Mouse (Mus musculus): ENCODE measurements around the gene Hspa12b. TPM values are rescaled to one million over a fixed set of nuclear protein-coding genes. Genes with fewer than 3 reads are reported as not detected.

Gene Hspa12b
- total RNA-seq, 2 experiments from 2014 or later: 7.7 to 12.3 TPM

DNA sequence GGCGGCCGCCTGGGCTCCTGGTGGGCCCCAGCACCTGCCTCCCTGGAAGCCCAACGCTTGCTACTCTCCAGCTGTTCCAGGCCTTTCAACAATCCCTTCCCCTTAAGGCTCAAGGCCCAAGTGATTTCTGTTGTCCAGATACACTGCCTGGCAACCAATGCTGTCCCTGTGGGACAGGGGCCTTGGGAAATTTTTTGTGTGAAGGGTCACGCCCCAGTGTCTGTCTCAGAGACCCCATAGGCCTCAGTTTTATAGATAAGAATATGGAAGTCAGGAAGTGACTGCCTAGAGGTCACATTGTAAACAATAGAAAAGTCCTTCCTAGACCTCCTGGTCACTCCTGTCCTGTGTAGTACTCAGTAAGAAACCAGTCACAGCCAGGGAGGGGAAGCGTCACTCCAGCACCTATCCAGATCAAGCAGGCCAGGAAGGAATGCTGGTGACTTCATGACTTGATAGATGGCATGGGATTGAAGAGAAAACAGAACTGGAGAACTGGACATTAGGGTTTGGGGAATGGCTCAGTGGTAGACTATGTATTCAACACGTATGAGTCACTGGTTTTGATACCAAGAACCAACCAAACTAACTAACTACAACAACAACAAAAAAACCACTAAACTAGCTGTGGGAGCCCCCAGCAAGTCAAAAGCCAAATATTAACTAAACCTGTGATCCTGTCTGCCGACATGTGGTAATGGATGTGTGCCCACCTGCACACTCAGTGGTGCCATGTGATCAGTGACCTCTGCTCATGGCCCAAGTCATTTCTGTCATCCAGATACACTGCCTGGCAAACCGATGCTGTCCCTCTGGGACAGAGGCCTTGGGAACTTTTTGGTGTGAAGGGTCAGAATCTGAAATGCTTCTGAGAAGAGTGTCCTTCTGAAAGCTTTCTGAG is 21.5 kb downstream of the Hspa12b start:
- DNase-seq: no peak

DNA sequence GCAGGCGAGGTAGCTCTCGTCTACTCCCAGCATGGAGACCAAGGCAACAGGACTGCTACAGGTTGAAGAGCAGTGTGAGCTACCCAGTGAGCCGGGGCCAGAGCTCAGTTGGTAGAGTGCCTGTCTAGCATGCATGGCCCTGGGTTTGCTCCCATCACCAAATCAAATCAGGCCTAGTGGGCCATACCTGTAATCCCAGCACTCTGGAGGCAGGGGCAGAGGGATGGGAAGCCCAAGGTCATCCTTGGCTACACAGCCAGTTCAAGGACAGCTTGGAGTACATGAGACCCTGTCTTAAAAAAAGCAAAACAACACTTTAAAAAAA is 22.1 kb downstream of the Hspa12b start:
- no peak for DNase-seq

DNA sequence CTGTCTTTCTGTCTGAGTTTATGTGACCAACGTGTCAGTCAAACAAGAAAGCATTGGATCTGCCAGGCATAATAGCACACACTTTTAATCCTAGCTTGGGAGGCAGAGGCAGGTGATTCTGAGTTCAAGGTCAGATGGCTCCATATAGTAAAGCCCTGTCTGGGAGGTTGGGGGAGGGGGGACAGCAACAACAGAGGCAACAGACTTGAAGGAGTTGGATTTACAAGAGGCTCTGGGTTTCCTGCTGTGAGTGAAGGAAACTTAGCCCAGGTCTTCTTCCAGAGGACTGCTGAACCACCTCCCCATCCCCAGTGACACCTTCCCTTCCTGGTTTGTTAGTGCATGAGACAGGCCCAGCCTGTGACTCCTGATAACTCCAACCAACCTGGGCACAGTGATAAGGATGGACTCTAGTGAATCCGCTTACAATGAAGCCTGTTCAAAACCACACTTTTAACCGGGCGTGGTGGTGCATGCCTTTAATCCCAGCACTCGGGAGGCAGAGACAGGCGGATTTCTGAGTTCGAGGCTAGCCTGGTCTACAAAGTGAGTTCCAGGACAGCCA is 25.2 kb downstream of the Hspa12b start:
- DNase-seq: no peak

DNA sequence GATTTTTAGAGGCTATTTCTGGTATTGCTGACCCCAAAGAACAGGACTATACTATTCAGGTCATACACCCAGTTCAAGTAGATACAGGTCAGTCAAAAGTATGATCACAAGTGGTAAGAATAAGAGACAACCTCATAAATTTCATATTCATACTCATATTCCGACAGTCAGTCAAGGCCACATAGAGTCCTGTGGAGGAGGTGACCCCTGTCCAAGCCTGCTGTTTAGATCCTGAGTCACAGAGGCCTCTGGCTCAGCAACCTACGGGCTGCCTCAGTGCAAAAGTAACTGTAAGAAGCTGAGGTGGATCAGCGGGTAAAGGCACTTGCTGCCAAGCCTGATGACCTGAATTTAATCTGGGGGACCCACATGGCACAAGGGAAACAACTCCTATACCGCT is 27.0 kb downstream of the Hspa12b start:
- DNase-seq: peak; percentile 34

DNA sequence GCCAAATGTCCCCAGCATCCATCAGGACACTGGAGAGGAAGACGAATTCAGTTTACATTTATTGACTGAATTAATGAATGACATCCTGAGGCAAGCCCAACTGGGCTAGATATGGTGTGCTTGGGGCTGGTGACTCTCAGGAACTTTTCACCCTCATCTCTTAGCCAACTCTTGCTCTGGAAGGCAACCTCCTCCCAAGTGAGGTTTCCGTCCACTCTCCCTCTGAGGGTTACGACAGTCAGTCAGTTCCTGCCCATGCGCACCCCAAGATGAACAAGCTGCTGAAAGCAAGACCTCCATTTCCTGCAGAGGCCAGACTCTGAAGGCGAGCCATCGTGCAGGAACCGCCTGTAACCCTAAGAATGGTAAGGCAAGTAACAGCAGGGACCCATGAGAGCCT is 29.9 kb downstream of the Hspa12b start:
- DNase-seq: peak in 1 of 2 experiments; percentile 16

DNA sequence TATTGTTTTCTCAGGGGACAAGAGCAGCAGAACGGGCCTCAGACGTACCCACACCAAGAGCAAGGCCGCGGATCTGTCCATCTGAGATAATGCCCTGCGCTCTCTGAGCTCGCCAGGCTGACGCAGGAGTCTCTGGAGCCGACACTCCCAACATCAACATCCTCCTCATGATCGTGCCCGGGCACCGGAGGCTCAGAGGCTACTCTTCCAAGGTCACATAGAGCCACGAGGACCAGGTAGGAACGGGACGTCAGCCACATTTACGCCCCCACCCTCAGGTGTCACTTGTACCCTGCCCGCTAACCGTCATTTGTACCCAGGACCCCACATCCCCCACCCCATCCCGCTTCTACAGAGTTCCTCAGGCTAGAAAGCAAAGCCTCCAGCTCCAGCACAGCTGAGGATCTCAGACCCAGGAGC is 32.4 kb downstream of the Hspa12b start:
- DNase-seq: peak; percentile 47 to 49

DNA sequence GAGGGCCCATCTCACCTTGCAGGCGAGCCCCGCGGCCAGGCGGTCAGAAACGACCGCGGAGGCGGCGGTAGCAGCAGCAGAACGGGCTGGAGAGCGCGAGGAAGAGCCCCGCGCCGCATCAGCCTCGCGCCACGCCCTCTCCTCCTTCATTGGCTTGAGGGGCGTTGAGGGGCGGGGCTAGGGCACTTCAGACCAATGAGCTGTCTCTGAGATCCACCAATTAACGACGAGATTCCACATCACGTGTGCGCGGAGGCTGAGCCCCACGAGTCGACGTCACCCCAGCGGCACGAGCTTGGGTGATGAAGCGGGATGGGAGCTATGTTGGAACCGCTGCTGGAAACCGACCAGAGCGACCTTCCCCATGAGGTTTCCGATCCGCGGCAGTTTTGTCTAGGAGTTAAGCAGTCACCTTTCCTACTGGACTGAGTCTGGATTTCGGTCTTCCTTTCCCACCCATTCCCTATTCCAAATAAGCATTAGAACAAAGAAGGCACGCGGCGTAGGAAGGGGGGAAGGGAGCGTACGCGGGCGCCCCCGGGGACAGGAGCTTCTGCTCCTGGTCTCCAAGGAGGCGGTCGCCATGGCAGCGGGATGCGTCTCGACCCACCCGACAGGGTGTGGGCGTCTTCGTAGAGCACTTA is 33.0 kb downstream of the Hspa12b start, which contains the start of gene 1700037H04Rik:
Gene 1700037H04Rik (minus strand): TSS at position 144 of the 644 bp plus-strand sequence.
- peak; percentile 95 to 97 for DNase-seq

DNA sequence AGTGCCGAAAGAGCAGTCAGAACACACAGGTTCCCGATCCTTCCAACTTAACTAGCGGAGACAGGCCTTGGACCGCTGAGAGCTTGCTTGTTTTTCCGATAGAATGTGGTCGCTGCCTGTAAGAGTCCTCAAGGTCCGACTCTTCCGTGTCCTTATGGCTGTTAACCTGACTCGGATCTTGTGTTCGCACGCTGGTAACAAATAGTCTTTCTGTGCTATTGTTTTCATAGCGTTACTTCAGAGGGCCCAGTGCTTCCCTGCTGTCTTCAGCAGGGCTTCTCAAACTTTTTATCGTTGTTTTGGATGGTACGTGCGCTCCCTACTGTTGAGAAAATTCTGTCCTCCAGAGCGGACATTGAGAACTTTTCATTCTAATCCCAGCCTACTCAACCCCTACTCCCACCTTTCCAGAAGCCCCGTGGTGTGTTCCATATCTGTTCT is 33.6 kb downstream of the Hspa12b start:
- peak in 1 of 2 experiments; percentile 47 for DNase-seq

DNA sequence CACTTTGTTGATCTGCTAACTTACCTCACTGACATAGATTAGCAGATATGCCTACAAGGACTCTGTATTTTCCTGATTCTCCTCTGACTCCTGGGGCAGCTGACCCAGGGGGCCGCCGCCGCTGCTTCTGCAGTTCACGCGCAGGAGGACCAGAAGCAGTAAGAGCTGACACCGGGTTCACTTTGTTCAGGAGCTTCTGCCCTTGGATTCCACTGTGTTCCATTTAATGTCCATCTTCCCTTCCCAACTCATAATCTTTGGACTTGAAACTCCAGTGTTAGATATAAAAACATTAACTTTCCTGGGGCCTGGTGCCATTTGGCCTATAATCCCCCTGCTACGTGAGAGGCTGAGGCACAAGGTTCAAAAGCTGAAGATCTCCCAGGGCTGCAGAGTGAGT is 36.8 kb downstream of the Hspa12b start:
- no peak for DNase-seq

DNA sequence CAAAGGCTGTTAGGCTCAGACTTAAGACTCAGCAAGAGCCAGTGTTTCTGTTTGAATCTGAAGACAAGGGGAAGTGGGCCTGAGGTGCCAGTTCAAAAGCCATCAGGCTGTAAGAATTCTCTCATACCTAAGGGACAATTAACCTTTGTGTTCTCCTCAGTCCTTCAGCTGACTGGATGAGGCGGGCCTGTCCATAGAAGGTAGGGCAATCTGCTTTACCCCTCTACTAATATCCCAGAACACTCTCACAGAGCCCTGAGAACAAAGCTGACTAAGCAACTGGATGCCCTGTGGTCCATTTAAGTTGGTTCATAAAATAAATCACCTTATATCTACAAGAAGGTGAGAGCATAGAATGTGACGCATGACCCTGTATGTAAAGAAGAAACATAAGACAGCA is 39.1 kb downstream of the Hspa12b start:
- no peak for DNase-seq

DNA sequence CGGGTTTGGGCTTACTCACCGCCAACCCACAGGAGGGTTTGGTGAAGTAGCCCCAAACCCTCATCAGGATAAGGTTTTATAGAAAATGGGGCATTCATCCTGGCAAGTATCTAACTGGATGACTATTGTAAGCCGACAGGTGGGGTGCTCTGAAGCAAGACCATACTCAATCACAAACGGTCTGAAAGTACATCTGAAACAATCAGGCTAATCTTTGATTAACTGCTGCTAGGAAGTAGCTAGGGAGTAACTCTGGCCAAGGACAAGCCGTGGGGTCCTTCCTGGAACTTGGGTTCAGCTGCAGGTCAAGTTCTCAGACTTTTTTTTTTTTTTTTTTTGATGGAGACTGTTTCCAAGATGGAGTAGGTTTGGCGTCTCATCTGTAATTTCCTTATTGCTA is 40.9 kb downstream of the Hspa12b start:
- DNase-seq: no peak

DNA sequence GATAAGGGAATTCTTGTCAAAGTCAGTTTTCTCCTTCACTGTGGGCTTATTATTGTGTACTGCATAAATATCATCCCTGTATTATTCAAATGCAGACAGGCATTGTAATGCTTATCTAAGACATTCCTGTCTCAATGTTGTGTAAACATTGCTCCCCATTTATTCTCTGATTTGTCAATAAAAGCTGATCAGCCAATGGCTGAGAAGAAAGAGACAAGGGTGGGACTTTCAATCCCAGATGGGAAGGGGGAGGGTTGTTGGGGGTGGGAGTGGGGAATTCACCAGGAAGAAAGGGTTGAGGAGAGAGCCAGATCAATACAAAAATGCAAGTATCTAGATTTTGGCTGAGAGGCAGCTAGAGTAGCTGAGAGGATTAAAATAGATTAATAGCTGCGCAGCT is 41.8 kb downstream of the Hspa12b start:
- DNase-seq: no peak

DNA sequence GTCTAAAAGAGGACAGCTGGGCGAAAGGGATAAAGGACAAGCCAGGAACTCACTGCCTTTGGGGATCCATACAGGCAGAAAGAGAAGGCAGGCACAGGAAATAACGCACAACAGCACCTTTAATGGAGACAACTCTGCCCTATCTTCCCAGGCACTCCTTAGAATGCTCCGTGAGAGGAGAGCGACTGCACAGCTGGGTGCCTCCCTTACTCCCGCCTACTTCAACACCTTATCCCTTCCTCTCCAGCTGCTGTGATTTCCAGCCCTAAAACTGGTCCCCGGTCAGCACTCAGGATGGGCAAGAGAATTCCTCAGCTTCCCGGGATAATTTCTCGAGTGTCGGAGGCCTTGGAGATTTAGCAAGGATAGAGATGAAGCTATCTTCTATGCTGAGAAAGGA is 43.9 kb downstream of the Hspa12b start:
- no peak for DNase-seq

DNA sequence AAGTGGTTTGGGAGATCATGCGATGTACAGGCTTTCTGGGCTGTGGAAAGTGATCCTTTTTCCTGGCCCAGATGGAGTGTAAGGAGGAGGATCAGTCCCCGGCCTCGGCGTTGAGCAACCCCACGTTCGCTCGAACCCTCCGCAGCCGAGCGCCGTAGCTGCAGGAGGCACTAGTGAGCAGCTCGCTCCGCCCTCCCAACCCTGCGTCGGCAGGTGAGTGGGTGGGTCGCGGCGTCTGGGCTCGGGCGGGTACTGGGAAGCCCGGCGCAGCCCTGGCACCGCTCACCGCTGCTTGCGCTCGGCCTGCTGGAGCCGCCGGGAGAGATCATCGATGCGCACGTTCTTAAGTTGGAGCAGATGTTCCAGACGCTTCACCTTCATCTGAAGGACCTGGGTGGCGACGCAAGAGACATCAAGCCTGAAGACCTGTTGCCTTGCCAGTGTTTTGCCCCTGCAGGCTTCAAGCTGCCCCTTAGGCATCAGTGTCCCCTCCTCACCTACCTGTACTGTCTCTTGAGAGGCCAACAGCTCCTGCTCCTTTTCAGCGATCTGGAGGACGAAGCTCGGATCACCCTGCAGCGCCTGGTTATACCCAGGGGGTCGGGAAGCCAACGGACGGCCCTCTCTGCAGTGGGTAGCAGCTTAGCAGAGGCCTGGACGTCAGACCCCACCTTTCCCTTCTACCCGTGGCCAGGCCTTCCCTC is 44.5 kb downstream of the Hspa12b start:
- peak; percentile 85 to 87 for DNase-seq

DNA sequence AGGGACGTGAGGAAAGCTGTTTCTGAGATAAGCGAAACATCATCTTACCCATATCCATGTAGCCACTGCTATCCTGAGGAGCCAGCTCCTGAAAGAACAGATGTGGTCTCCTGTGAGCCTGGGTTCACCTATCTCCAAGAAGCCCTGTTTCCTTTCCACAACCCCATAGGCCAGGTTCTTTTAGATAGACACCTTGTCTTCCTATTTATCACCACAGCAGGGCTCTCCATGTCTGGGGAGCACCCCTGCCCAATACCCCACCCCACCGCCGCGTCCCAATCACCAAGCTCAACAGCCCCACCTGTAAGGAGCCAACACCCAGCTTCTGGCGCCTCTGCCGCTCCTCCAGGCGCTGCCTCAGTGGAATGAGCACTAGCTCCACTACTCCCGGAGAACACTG is 45.2 kb downstream of the Hspa12b start:
- no peak for DNase-seq

DNA sequence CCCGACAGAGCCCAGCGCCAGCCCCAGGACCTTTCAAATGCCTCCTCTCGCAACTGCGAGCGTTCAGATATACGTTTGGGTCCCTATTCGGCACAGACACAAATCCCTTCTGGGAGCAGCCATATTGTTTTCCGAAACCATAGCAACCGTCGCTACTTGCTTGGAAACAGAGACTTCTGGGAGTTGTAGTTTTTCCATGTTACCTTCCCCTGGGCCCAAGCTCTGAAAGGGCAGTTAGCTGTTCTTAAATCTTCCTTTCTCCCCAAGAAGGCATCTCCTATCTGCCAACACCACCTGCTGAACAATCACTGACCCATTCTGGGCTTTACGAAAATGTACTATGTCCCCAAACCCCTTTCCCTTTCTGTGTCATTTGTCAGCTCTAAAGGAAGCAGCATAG is 47.6 kb downstream of the Hspa12b start:
- peak; percentile 62 to 73 for DNase-seq

DNA sequence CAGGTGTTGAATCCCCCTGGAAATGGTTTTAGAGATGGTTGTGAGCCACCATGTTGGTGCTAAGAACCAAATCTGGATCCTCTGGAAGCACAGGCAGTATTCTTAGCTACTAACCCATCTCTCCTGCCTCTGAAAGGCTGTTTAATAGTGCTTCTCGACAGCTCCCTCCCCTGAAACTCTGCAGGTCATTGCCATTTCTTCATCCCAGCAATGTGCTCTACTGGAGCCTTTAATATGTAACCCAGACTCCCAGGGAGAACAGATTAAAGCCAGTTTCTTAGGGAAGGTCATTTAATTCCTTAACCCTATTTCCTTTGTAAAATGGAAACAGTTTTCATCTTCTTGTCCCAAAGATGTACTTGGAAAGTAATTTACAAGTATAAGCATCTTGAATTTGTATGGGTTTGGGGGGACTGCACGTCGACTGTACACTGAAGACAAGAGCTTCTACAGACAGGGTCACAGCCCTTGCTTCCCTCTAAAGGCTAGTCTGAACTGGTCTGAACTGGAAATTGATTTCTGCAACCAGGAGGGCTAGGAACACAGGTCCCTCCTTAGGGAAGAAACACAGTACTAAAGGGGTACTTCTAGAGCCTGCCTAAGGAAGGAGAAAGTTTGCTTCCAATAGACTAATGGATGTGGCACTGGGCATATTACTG is 48.3 kb downstream of the Hspa12b start:
- no peak for DNase-seq

DNA sequence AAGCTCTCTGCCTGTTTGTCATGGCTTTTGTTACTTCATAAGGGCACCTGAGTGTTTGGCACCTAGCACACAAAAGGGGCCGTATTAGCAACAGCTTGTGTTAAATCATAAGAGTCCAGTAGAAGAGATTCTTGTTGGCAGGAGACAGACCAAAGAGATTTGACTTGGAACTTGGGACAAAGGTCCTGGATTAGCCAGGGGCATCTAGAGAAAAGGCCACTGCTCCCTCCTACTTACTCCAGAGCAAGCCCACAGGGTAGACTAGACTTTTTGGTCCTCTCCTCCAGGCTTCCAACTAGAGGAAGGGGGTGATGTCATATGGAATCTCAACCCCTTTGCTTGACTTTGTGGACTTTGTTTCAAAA is 48.8 kb downstream of the Hspa12b start:
- no peak for DNase-seq

DNA sequence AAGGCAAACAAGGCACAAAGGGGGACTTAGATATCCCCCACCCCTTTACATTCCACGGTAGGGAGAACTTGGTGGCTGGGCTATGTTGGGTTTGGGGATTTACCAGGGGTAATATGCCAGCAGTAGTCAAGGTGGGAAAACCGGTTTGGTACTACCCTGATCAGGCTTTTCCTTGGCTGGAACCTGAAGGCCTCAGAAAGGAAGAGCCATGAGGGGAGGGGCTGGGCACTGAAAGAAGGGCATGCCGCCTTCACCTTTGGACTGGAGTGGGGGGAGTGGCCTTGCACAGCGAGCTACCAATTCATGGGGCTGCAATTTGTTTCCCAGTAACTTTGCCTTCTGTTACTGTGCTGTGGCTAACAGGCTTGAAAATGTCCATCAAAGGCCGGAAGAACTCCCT is 49.4 kb downstream of the Hspa12b start:
- DNase-seq: peak in 1 of 2 experiments; percentile 59

DNA sequence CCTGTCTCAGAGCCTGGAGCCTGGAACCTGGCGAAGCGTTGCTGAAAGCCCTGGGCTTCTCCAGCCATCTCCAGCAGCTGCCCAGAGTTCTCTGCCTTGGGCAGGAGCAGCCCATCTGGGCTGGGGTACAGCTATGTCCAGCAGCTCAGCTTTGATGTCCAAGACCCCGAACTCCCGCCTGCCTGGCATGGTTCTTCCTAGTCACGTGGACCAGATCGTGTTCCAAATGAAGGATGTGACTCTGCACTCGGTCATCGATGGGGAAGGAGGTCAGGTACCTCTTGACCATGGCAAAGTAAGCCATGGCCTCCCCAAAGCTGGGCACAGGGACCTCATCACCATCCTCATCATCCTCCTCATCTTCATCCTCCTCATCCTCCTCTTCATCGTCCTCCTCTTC is 50.9 kb downstream of the Hspa12b start:
- DNase-seq: no peak

DNA sequence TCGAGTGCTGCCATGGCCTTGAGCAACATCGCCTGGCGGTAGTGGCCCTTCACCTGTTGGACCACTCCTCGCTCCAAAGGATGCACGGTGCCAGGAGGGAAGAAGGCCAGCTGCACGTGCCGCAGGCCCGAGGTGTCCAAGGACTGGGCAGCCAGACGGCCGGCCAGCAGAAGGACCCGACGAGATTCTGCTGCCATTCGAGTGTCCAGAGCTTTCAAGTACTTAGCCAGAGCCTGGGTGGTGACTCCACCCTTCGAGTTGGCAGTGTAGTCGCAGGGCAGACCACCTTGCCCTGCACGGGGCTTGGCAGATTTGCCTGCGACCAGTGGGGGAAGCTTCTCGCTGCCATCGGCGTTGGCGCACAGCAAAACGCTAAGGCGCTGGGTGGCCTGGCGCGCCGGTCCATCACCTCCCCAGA is 51.8 kb downstream of the Hspa12b start:
- DNase-seq: peak in 1 of 2 experiments; percentile 44
